Mouse (Mus musculus): ENCODE measurements around the gene Slc22a14.

- TF ChIP-seq POLR2A (IDR thresholded peaks at IDR 0.05; ENCODE audit: borderline replicate concordance, low read depth, low read length) (no peak), CTCF (IDR thresholded peaks at IDR 0.05; ENCODE audit: low read depth, low read length) (no peak)
Measured at GRCm38 (mm10) chr9:119243981-119244380, 121.4 kb downstream of the Slc22a14 start.

Data from bone marrow macrophage, adult 2 months (primary cell).